Comparison of ENCODE assay signal across 14 mouse cellular contexts in the genomic region with DNA sequence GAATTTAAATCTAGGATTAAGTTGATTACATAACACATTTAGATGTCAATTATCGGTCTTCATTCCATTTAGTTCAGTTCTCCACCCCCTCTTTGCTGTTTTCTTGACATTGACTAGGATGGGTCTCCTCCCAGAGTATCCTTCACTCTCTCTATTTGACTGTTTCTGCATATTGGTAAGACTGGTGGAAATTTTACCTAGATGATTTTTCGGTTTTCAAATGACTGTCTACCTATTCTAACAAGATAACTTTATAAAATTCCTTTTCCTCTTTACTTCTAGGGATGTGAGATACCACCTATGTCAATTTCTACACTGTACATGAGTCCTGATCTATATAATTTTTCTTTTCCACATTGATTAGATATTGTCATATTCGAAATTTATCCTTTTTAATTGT.
DNase-seq lines count a peak whose midpoint lies in the region; ATAC-seq and TF ChIP-seq lines count a peak whose summit lies in the region.
"Had no signal": no experiment of that assay in that cellular context is flagged by ENCODE, and none has a peak within 500 bp of the region (broad histone marks: within the 10 kb centered on the region; RNA-seq: fewer than 3 reads in every experiment).

No protein-coding gene starts in this region.

- H3K36me3 ChIP-seq in hindbrain, embryonic 15.5 days, result no peaks in the 10 kb centered on the region
- H3K36me3 ChIP-seq in hindbrain, embryonic 10.5 days, result no peaks in the 10 kb centered on the region
- H3K36me3 ChIP-seq in lung, postnatal 0 days (ENCODE audit: insufficient read depth, low read length), result no peaks in the 10 kb centered on the region
- H3K36me3 ChIP-seq: forebrain, embryonic 10.5 days; forebrain, embryonic 15.5 days; G1E; heart, embryonic 12.5 days; heart, embryonic 15.5 days; intestine, embryonic 15.5 days had no signal

- no peaks in the 10 kb centered on the region for H3K4me1 ChIP-seq in cerebellum, adult 2 months (ENCODE audit: control insufficient read depth, insufficient read depth, low read length)
- peaks cover 13% of the 10 kb centered on the region for H3K4me1 ChIP-seq in hindbrain, embryonic 15.5 days (replicated peaks)
- peaks cover 13% of the 10 kb centered on the region for H3K4me1 ChIP-seq in hindbrain, embryonic 10.5 days (replicated peaks)
- peaks cover 8% of the 10 kb centered on the region; the same call in 1 of the 2 replicates for H3K4me1 ChIP-seq in lung, postnatal 0 days (ENCODE audit: insufficient read depth, low read depth, low read length)

- TF ChIP-seq CTCF in cerebellum, adult 2 months (IDR thresholded peaks at IDR 0.05; ENCODE audit: borderline replicate concordance, insufficient read depth, low read depth, low read length), result peak; percentile 6; the same call in 1 of the 2 replicates
- TF ChIP-seq CTCF in lung, postnatal 0 days (IDR thresholded peaks at IDR 0.05), result no peak

- ATAC-seq in hindbrain, embryonic 15.5 days (ENCODE audit: low FRiP score, low read depth), result no peak
- no peak for ATAC-seq in lung, postnatal 0 days

- H3K27me3 ChIP-seq in cerebellum, adult 2 months (ENCODE audit: control insufficient read depth, insufficient read depth, low read length), result no peaks in the 10 kb centered on the region
- H3K27me3 ChIP-seq in hindbrain, embryonic 15.5 days, result 0 out of 2 replicates have a peak, but pooled peaks cover 2% of the 10 kb centered on the region
- peaks cover 23% of the 10 kb centered on the region for H3K27me3 ChIP-seq in hindbrain, embryonic 10.5 days (ENCODE audit: insufficient read depth, poor library complexity, severe bottlenecking)
- no peaks in the 10 kb centered on the region for H3K27me3 ChIP-seq in lung, postnatal 0 days (replicated peaks; ENCODE audit: insufficient read depth, low read length)
- H3K27me3 ChIP-seq: forebrain, embryonic 15.5 days; heart, embryonic 12.5 days; heart, embryonic 15.5 days; intestine, embryonic 15.5 days; Patski had no signal

- no peak for TF ChIP-seq POLR2A in cerebellum, adult 2 months (IDR thresholded peaks at IDR 0.05; ENCODE audit: borderline replicate concordance, insufficient read depth, low read length)

- WGBS in cerebellum, adult 2 months, result 97% methylated on average over 3 of the region's 3 CpGs
- 95% methylated on average over 3 of the region's 3 CpGs for WGBS in hindbrain, embryonic 15.5 days
- WGBS in hindbrain, embryonic 10.5 days, result 94% methylated on average over 3 of the region's 3 CpGs
- WGBS in lung, postnatal 0 days, result 94% methylated on average over 3 of the region's 3 CpGs

- H3K9ac ChIP-seq in hindbrain, embryonic 15.5 days, result no peak overlapping the region
- no peak overlapping the region for H3K9ac ChIP-seq in lung, postnatal 0 days (replicated peaks; ENCODE audit: low read depth)

- no peaks in the 10 kb centered on the region for H3K9me3 ChIP-seq in hindbrain, embryonic 15.5 days
- H3K9me3 ChIP-seq in hindbrain, embryonic 10.5 days, result no peaks in the 10 kb centered on the region
- no peaks in the 10 kb centered on the region for H3K9me3 ChIP-seq in lung, postnatal 0 days (ENCODE audit: low read length)
- H3K9me3 ChIP-seq: forebrain, embryonic 10.5 days; forebrain, embryonic 15.5 days; G1E; heart, embryonic 12.5 days; heart, embryonic 15.5 days; intestine, embryonic 15.5 days had no signal

- H3K4me3 ChIP-seq in cerebellum, adult 2 months (replicated peaks; ENCODE audit: insufficient read depth, low read depth, low read length), result no peak overlapping the region
- H3K4me3 ChIP-seq in hindbrain, embryonic 15.5 days, result no peak overlapping the region
- H3K4me3 ChIP-seq in hindbrain, embryonic 10.5 days, result no peak overlapping the region
- no peak overlapping the region for H3K4me3 ChIP-seq in lung, postnatal 0 days (ENCODE audit: low read depth, low read length)

- H3K27ac ChIP-seq in cerebellum, adult 2 months (ENCODE audit: insufficient read depth, low read length), result no peak overlapping the region
- H3K27ac ChIP-seq in hindbrain, embryonic 15.5 days (replicated peaks), result no peak overlapping the region
- no peak overlapping the region for H3K27ac ChIP-seq in hindbrain, embryonic 10.5 days
- H3K27ac ChIP-seq in lung, postnatal 0 days (ENCODE audit: low read length), result no peak overlapping the region
- H3K27ac ChIP-seq: forebrain, embryonic 15.5 days; intestine, embryonic 15.5 days had no signal

- DNase-seq in cerebellum, adult 2 months, result no peak
- DNase-seq in cerebellum, postnatal 4 days (ENCODE audit: low spot score in 2 of 2), result no peak
- DNase-seq in hindbrain, embryonic 10.5 days (ENCODE audit: low spot score), result no peak
- no peak for DNase-seq in lung, postnatal 0 days (ENCODE audit: low spot score)
- no peak for DNase-seq in lung, postnatal 10 days
- no peak for DNase-seq in kidney, postnatal 14 days

- TF ChIP-seq EP300 in lung, postnatal 0 days (IDR thresholded peaks at IDR 0.05), result 0 out of 2 replicates have a peak, but pooled peaks have one; percentile 6

- H3K4me2 ChIP-seq in hindbrain, embryonic 15.5 days, result 0 out of 2 replicates have a peak overlapping the region, but pooled peaks have one; percentile 85
- H3K4me2 ChIP-seq in lung, postnatal 0 days (replicated peaks; ENCODE audit: low read depth, low read length), result no peak overlapping the region
